In the genomic region with DNA sequence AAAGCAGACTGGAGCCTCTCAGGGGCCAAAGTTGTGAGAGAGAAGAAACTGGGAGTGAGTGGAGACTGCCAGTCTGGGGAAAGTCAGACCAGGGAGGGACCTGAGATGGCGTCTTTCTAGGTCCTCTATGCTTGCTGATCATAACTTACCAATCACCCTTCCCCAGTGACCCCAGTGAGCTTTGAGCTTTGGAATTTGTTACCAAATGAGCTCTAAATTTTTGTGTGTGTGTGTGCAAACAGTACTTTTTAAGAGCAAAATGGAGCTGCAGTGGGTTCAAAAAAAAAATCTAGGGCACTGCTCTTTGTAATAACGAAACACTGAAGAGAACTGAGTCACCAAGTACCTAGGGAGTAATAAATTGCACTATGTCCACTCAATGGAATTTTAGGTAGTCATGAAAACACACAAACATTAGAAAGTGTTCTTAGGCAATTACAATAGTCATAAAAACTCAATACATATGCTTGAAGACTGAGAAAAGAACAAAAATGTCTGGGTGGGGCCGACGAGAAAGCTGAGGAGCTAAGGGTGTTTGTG, we compare ENCODE assay signal across 18 mouse cellular contexts.
"Had no signal": no experiment of that assay in that cellular context is flagged by ENCODE, and none has a peak within 500 bp of the region (broad histone marks: within the 10 kb centered on the region; RNA-seq: fewer than 3 reads in every experiment).

No protein-coding gene starts in this region.

- DNase-seq: kidney, adult 18-20 months; kidney, postnatal 14 days; lung, embryonic 14.5 days; right cerebral cortex, adult 18-20 months; right cerebral cortex, postnatal 14 days; right cerebral cortex, postnatal 4 days; spleen, adult 18-20 months had no signal

- H3K4me2 ChIP-seq: limb, embryonic 13.5 days; liver, embryonic 12.5 days; liver, embryonic 15.5 days; lung, embryonic 14.5 days; midbrain, embryonic 12.5 days; midbrain, embryonic 15.5 days; neural tube, embryonic 12.5 days; neural tube, embryonic 15.5 days; stomach, embryonic 15.5 days had no signal

- H3K27me3 ChIP-seq: liver, embryonic 15.5 days; midbrain, embryonic 12.5 days; midbrain, embryonic 15.5 days; neural tube, embryonic 12.5 days; neural tube, embryonic 15.5 days; stomach, embryonic 15.5 days had no signal

- ATAC-seq: liver, embryonic 12.5 days; lung, postnatal 0 days; midbrain, embryonic 15.5 days had no signal

- H3K27ac ChIP-seq: limb, embryonic 10.5 days; limb, embryonic 13.5 days; liver, embryonic 12.5 days; liver, embryonic 15.5 days; macrophage; midbrain, embryonic 12.5 days; midbrain, embryonic 15.5 days; neural tube, embryonic 12.5 days; neural tube, embryonic 15.5 days; stomach, embryonic 15.5 days had no signal

- H3K4me3 ChIP-seq: limb, embryonic 10.5 days; limb, embryonic 13.5 days; liver, embryonic 12.5 days; liver, embryonic 15.5 days; midbrain, embryonic 12.5 days; midbrain, embryonic 15.5 days; neural tube, embryonic 12.5 days; neural tube, embryonic 15.5 days; stomach, embryonic 15.5 days had no signal

- H3K4me1 ChIP-seq: limb, embryonic 10.5 days; limb, embryonic 13.5 days; liver, embryonic 12.5 days; midbrain, embryonic 12.5 days; midbrain, embryonic 15.5 days; neural tube, embryonic 12.5 days; neural tube, embryonic 15.5 days; stomach, embryonic 15.5 days had no signal

- H3K36me3 ChIP-seq: limb, embryonic 10.5 days; limb, embryonic 13.5 days; liver, embryonic 12.5 days; liver, embryonic 15.5 days; midbrain, embryonic 12.5 days; midbrain, embryonic 15.5 days; neural tube, embryonic 12.5 days; neural tube, embryonic 15.5 days; stomach, embryonic 15.5 days had no signal

- H3K9ac ChIP-seq: limb, embryonic 13.5 days; liver, embryonic 12.5 days; liver, embryonic 15.5 days; lung, embryonic 14.5 days; midbrain, embryonic 12.5 days; midbrain, embryonic 15.5 days; neural tube, embryonic 12.5 days; neural tube, embryonic 15.5 days; stomach, embryonic 15.5 days had no signal

- H3K9me3 ChIP-seq: limb, embryonic 10.5 days; limb, embryonic 13.5 days; liver, embryonic 12.5 days; liver, embryonic 15.5 days; midbrain, embryonic 12.5 days; midbrain, embryonic 15.5 days; neural tube, embryonic 12.5 days; neural tube, embryonic 15.5 days; stomach, embryonic 15.5 days had no signal
